Mouse (Mus musculus) ES-Bruce4 (cell line): ENCODE results near the gene Hs3st4. TPM values are rescaled to one million over a fixed set of nuclear protein-coding genes. Genes with fewer than 3 reads are reported as not detected.

Experiments used
- H3K27ac ChIP-seq: 2 replicates; pipeline ENCODE4 v1.5.1; 2012; ENCODE audit warnings: low read length, inconsistent platforms; ENCODE audit not compliant: insufficient read depth
- H3K27me3 ChIP-seq: 2 replicates; pipeline ENCODE4 v1.6.1; 2012; ENCODE audit warnings: mild to moderate bottlenecking, low read length, inconsistent platforms; ENCODE audit not compliant: control insufficient read depth, poor library complexity, insufficient read depth, severe bottlenecking
- H3K36me3 ChIP-seq: 2 replicates; pipeline ENCODE4 v1.6.1; 2012; ENCODE audit warnings: inconsistent platforms, mild to moderate bottlenecking, low read length, moderate library complexity; ENCODE audit not compliant: control insufficient read depth, poor library complexity, insufficient read depth, severe bottlenecking
- H3K4me1 ChIP-seq: one replicate; pipeline ENCODE4 v1.8.1; 2011; ENCODE audit warnings: low read length; ENCODE audit not compliant: control insufficient read depth, insufficient read depth
- H3K4me3 ChIP-seq: 2 replicates; pipeline ENCODE4 v1.5.1; 2011; ENCODE audit warnings: low read depth, mild to moderate bottlenecking, low read length
- H3K9ac ChIP-seq: 2 replicates; pipeline ENCODE4 v1.6.1; 2012; ENCODE audit warnings: low read depth, mild to moderate bottlenecking, inconsistent platforms; ENCODE audit not compliant: poor library complexity, severe bottlenecking
- H3K9me3 ChIP-seq: replicated peaks from 2 replicates; pipeline ENCODE4 v1.6.1; 2012; ENCODE audit warnings: mild to moderate bottlenecking, low read length, inconsistent platforms; ENCODE audit not compliant: control insufficient read depth, poor library complexity, insufficient read depth, severe bottlenecking
- CTCF ChIP-seq: IDR thresholded peaks from one replicate; pipeline ENCODE4 v1.8.1; 2011; ENCODE audit warnings: low read depth, low read length
- EP300 ChIP-seq: IDR thresholded peaks from 2 replicates; pipeline ENCODE4 v1.6.1; 2011; ENCODE audit warnings: low read depth, low read length; ENCODE audit not compliant: insufficient read depth
- POLR2A ChIP-seq: IDR thresholded peaks from one replicate; pipeline ENCODE4 v1.8.1; 2011; ENCODE audit warnings: low read length; ENCODE audit not compliant: insufficient read depth
- polyA plus RNA-seq: library from polyadenylated mRNA; stranded (reverse); fragments of >200 nt; gene quantifications from 2 replicates; pipeline ENCODE4 v1.2.4, GENCODE M21; 2011; ENCODE audit warnings: low read depth; ENCODE audit not compliant: missing spikeins, insufficient read depth, insufficient read length

Hs3st4 gene
- polyA plus RNA-seq, 1 experiment, result not detected

- Histone ChIP-seq H3K4me1 (no peaks in the 10 kb centered on the region), H3K36me3 (no peaks in the 10 kb centered on the region), H3K9ac (no peak overlapping the region), H3K9me3 (no peaks in the 10 kb centered on the region), H3K27ac (no peak overlapping the region), H3K4me3 (no peak overlapping the region), H3K27me3 (no peaks in the 10 kb centered on the region; the same call in 1 of the 2 replicates)
- TF ChIP-seq POLR2A, result no peak
- TF ChIP-seq EP300, result no peak
- TF ChIP-seq CTCF, result no peak
These were observed 158.6 kb downstream of the Hs3st4 start for GRCm38 (mm10) chr7:124141229-124141628.

GRCm38 (mm10) chr7:124150901-124151300 is 168.2 kb downstream of the Hs3st4 start:
- Histone ChIP-seq H3K4me3 (no peak overlapping the region), H3K27ac (no peak overlapping the region), H3K9ac (no peak overlapping the region), H3K9me3 (no peaks in the 10 kb centered on the region), H3K36me3 (no peaks in the 10 kb centered on the region), H3K4me1 (no peaks in the 10 kb centered on the region), H3K27me3 (no peaks in the 10 kb centered on the region)
- TF ChIP-seq EP300 (no peak), POLR2A (no peak), CTCF (no peak)

- Histone ChIP-seq H3K9ac (no peak overlapping the region), H3K4me1 (no peaks in the 10 kb centered on the region), H3K36me3 (no peaks in the 10 kb centered on the region), H3K9me3 (no peaks in the 10 kb centered on the region), H3K27me3 (no peaks in the 10 kb centered on the region), H3K27ac (no peak overlapping the region), H3K4me3 (no peak overlapping the region)
- no peak for TF ChIP-seq POLR2A
- TF ChIP-seq CTCF, result no peak
- TF ChIP-seq EP300, result no peak
These were observed 180.6 kb downstream of the Hs3st4 start for GRCm38 (mm10) chr7:124163301-124163700.

GRCm38 (mm10) chr7:124166229-124166628 is 183.6 kb downstream of the Hs3st4 start:
- Histone ChIP-seq H3K4me3 (no peak overlapping the region), H3K27ac (no peak overlapping the region)
- no peak for TF ChIP-seq CTCF
- no peak for TF ChIP-seq EP300
- no peak for TF ChIP-seq POLR2A

DNA sequence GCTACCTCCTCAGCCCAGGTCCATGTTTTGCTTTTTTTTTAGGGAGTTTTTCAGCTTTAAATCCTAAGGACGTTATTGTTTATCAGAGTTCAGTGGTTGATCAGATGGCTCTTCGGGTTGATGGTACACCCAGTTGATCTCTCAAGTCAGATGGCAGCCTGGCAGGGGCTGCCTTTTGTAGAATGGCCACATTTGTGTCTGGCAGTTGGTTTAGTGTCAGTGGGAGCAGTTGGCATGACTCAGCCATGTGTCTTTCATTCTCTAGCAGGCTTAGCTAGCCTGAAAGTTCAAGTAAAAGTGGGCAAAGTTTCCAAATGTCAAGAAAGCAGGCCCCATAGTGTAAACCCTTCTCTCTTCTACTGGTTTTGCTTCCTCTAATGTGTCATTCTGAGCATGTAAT is 186.1 kb downstream of the Hs3st4 start:
- no peaks in the 10 kb centered on the region for H3K9me3 ChIP-seq
- TF ChIP-seq CTCF (no peak), POLR2A (no peak), EP300 (no peak)
- no peaks in the 10 kb centered on the region for H3K4me1 ChIP-seq
- no peaks in the 10 kb centered on the region for H3K27me3 ChIP-seq
- no peak overlapping the region for H3K27ac ChIP-seq
- H3K36me3 ChIP-seq, result no peaks in the 10 kb centered on the region
- H3K9ac ChIP-seq, result no peak overlapping the region
- H3K4me3 ChIP-seq, result no peak overlapping the region

More at GRCm38 (mm10) chr7:124166229-124166628, 183.6 kb downstream of the Hs3st4 start:
- Histone ChIP-seq H3K9me3 (no peaks in the 10 kb centered on the region), H3K27me3 (no peaks in the 10 kb centered on the region), H3K4me1 (no peaks in the 10 kb centered on the region), H3K36me3 (no peaks in the 10 kb centered on the region), H3K9ac (no peak overlapping the region)

GRCm38 (mm10) chr7:124170001-124170400 is 187.3 kb downstream of the Hs3st4 start:
- H3K9ac ChIP-seq, result no peak overlapping the region
- no peaks in the 10 kb centered on the region for H3K9me3 ChIP-seq
- H3K27me3 ChIP-seq, result no peaks in the 10 kb centered on the region
- H3K4me3 ChIP-seq, result no peak overlapping the region
- H3K36me3 ChIP-seq, result no peaks in the 10 kb centered on the region
- no peak for TF ChIP-seq POLR2A
- no peak for TF ChIP-seq EP300
- no peak for TF ChIP-seq CTCF
- H3K27ac ChIP-seq, result no peak overlapping the region
- H3K4me1 ChIP-seq, result no peaks in the 10 kb centered on the region
